Mouse (Mus musculus) kidney, embryonic 14.5 days (tissue): ENCODE measurements at regions not wholly inside any gene's neighbourhood (a gene's known extent, or its start where the extent isn't known, plus 50 kb on each side); places are given as distances from the start of the nearest gene placed in this dataset.

ENCODE experiments used
- ATAC-seq: fragments of 200-750 bp; cut with Nextera tagmentation; 2 replicates; pipeline ENCODE4 v1.8.0; 2017; ENCODE audit warnings: moderate number of reproducible peaks, mild to moderate bottlenecking, moderate TSS enrichment, moderate library complexity; ENCODE audit not compliant: low FRiP score, low TSS enrichment
- H3K27ac ChIP-seq: fragments of 300-500 bp; sonication (generic); 2 replicates; pipeline ENCODE4 v1.5.1; 2014; ENCODE audit warnings: low read depth, mild to moderate bottlenecking, low read length, moderate library complexity, mixed read lengths
- H3K27me3 ChIP-seq: fragments of 300-500 bp; sonication (generic); 2 replicates; pipeline ENCODE4 v1.6.1; 2014; ENCODE audit warnings: mild to moderate bottlenecking, low read length; ENCODE audit not compliant: control insufficient read depth, insufficient read depth
- H3K36me3 ChIP-seq: fragments of 300-500 bp; sonication (generic); 2 replicates; pipeline ENCODE4 v1.6.1; 2014; ENCODE audit warnings: low read length, mixed read lengths; ENCODE audit not compliant: control insufficient read depth, insufficient read depth
- H3K4me1 ChIP-seq: fragments of 300-500 bp; sonication (generic); 2 replicates; pipeline ENCODE4 v1.6.1; 2014; ENCODE audit warnings: low read length, mixed read lengths; ENCODE audit not compliant: control insufficient read depth, insufficient read depth
- H3K4me2 ChIP-seq: fragments of 300-500 bp; sonication (generic); replicated peaks from 2 replicates; pipeline ENCODE4 v1.6.1; 2014; ENCODE audit warnings: low read depth, mild to moderate bottlenecking, low read length
- H3K4me3 ChIP-seq: fragments of 300-500 bp; sonication (generic); 2 replicates; pipeline ENCODE4 v1.5.1; 2014; ENCODE audit warnings: mild to moderate bottlenecking, low read length
- H3K9ac ChIP-seq: fragments of 300-500 bp; sonication (generic); 2 replicates; pipeline ENCODE4 v1.6.1; 2014; ENCODE audit warnings: low read depth, mild to moderate bottlenecking, low read length, moderate library complexity
- H3K9me3 ChIP-seq: fragments of 300-500 bp; sonication (generic); 2 replicates; pipeline ENCODE4 v1.6.1; 2016; ENCODE audit warnings: low read length; ENCODE audit not compliant: control insufficient read depth
- WGBS: fragments of 180-500 bp; shearing (Covaris S2); extraction: QIAGEN DNeasy Blood & Tissue Kit; methylation state at CpG from one replicate; pipeline ENCODE4 v1.1.7; 2014; 5-methylcytosine and 5-hydroxymethylcytosine counted together

- ATAC-seq = no peak
- Histone ChIP-seq H3K27me3 (no peaks in the 10 kb centered on the region), H3K4me1 (no peaks in the 10 kb centered on the region), H3K36me3 (no peaks in the 10 kb centered on the region), H3K9me3 (no peaks in the 10 kb centered on the region), H3K4me3 (no peak overlapping the region), H3K4me2 (no peak overlapping the region), H3K9ac (no peak overlapping the region), H3K27ac (no peak overlapping the region)
- WGBS = 92% methylated on average over 1 of the region's 1 CpGs
These were observed 749.2 kb downstream of the Rfpl4b start for GRCm38 (mm10) chr10:38072394-38072793.

- Histone ChIP-seq H3K9me3 (peaks cover 10% of the 10 kb centered on the region), H3K36me3 (no peaks in the 10 kb centered on the region), H3K9ac (no peak overlapping the region), H3K27me3 (no peaks in the 10 kb centered on the region), H3K4me3 (no peak overlapping the region), H3K4me2 (no peak overlapping the region), H3K4me1 (no peaks in the 10 kb centered on the region), H3K27ac (no peak overlapping the region)
- ATAC-seq = no peak
- 87% methylated on average over 8 of the region's 8 CpGs for WGBS
These were observed 762.5 kb downstream of the Rfpl4b start for GRCm38 (mm10) chr10:38059050-38059449.

GRCm38 (mm10) chr10:38010452-38010851 is 811.1 kb downstream of the Rfpl4b start:
- H3K36me3 ChIP-seq = no peaks in the 10 kb centered on the region

GRCm38 (mm10) chr10:37995691-37996445 is 825.7 kb downstream of the Rfpl4b start:
- Histone ChIP-seq H3K4me2 (no peak overlapping the region), H3K4me3 (no peak overlapping the region), H3K27me3 (no peaks in the 10 kb centered on the region), H3K36me3 (no peaks in the 10 kb centered on the region), H3K9ac (no peak overlapping the region), H3K9me3 (no peaks in the 10 kb centered on the region), H3K4me1 (no peaks in the 10 kb centered on the region), H3K27ac (no peak overlapping the region)
- ATAC-seq = no peak

More at GRCm38 (mm10) chr10:38010452-38010851, 811.1 kb downstream of the Rfpl4b start:
- Histone ChIP-seq H3K27ac (no peak overlapping the region), H3K27me3 (no peaks in the 10 kb centered on the region), H3K4me3 (no peak overlapping the region), H3K4me1 (no peaks in the 10 kb centered on the region), H3K9ac (no peak overlapping the region), H3K9me3 (no peaks in the 10 kb centered on the region), H3K4me2 (no peak overlapping the region)
- ATAC-seq = no peak
- WGBS = 85% methylated on average over 2 of the region's 2 CpGs

- H3K27ac ChIP-seq = no peak overlapping the region
- no peak overlapping the region for H3K4me3 ChIP-seq
- H3K27me3 ChIP-seq = no peaks in the 10 kb centered on the region
- 73% methylated on average over 11 of the region's 11 CpGs for WGBS
- H3K4me2 ChIP-seq = no peak overlapping the region
- H3K9ac ChIP-seq = no peak overlapping the region
- H3K36me3 ChIP-seq = no peaks in the 10 kb centered on the region
- H3K9me3 ChIP-seq = no peaks in the 10 kb centered on the region
- no peak for ATAC-seq
- H3K4me1 ChIP-seq = no peaks in the 10 kb centered on the region
These were observed 833.0 kb downstream of the Rfpl4b start for GRCm38 (mm10) chr10:37988297-37989263.

- no peak for ATAC-seq
- no peak overlapping the region for H3K27ac ChIP-seq
- no peak overlapping the region for H3K4me3 ChIP-seq
- H3K4me1 ChIP-seq = no peaks in the 10 kb centered on the region
- WGBS = 59% methylated on average over 3 of the region's 3 CpGs
- no peaks in the 10 kb centered on the region for H3K27me3 ChIP-seq
- H3K36me3 ChIP-seq = no peaks in the 10 kb centered on the region
- H3K9me3 ChIP-seq = no peaks in the 10 kb centered on the region
- H3K9ac ChIP-seq = no peak overlapping the region
- H3K4me2 ChIP-seq = no peak overlapping the region
These were observed 840.3 kb upstream of the Marcks start for GRCm38 (mm10) chr10:37978899-37979539.

- Histone ChIP-seq H3K27ac (no peak overlapping the region), H3K4me3 (no peak overlapping the region), H3K9ac (no peak overlapping the region), H3K4me2 (no peak overlapping the region), H3K9me3 (no peaks in the 10 kb centered on the region), H3K27me3 (no peaks in the 10 kb centered on the region), H3K4me1 (no peaks in the 10 kb centered on the region), H3K36me3 (no peaks in the 10 kb centered on the region)
- ATAC-seq = no peak
These were observed 821.3 kb upstream of the Marcks start for GRCm38 (mm10) chr10:37960051-37960450.

- 76% methylated on average over 2 of the region's 2 CpGs for WGBS
- Histone ChIP-seq H3K4me3 (no peak overlapping the region), H3K9me3 (no peaks in the 10 kb centered on the region)
These were observed 776.1 kb upstream of the Marcks start for GRCm38 (mm10) chr10:37914780-37915179.

GRCm38 (mm10) chr10:37911669-37912068 is 772.9 kb upstream of the Marcks start:
- no peak overlapping the region for H3K9ac ChIP-seq
- H3K4me1 ChIP-seq = no peaks in the 10 kb centered on the region
- no peaks in the 10 kb centered on the region for H3K27me3 ChIP-seq
- no peak for ATAC-seq
- H3K36me3 ChIP-seq = no peaks in the 10 kb centered on the region
- no peak overlapping the region for H3K4me2 ChIP-seq
- H3K4me3 ChIP-seq = no peak overlapping the region
- H3K9me3 ChIP-seq = no peaks in the 10 kb centered on the region
- H3K27ac ChIP-seq = no peak overlapping the region

More at GRCm38 (mm10) chr10:37914780-37915179, 776.1 kb upstream of the Marcks start:
- Histone ChIP-seq H3K27ac (no peak overlapping the region), H3K4me2 (no peak overlapping the region), H3K4me1 (no peaks in the 10 kb centered on the region), H3K9ac (no peak overlapping the region), H3K36me3 (no peaks in the 10 kb centered on the region), H3K27me3 (no peaks in the 10 kb centered on the region)
- ATAC-seq = no peak
